Mouse (Mus musculus) bone marrow macrophage, adult 2 months (primary cell): ENCODE measurements around the gene Slc25a22. TPM values are rescaled to one million over a fixed set of nuclear protein-coding genes. Genes with fewer than 3 reads are reported as not detected.

ENCODE experiments used
- H3K27ac ChIP-seq: 2 replicates; pipeline ENCODE4 v1.5.1; 2012; ENCODE audit warnings: low read depth, low read length; ENCODE audit not compliant: insufficient read depth
- H3K4me1 ChIP-seq: 2 replicates; pipeline ENCODE4 v1.6.1; 2012; ENCODE audit warnings: low read length; ENCODE audit not compliant: control insufficient read depth, insufficient read depth
- H3K4me3 ChIP-seq: 2 replicates; pipeline ENCODE4 v1.5.1; 2012; ENCODE audit warnings: mild to moderate bottlenecking, low read length, moderate library complexity; ENCODE audit not compliant: insufficient read depth
- CTCF ChIP-seq: IDR thresholded peaks from 2 replicates; pipeline ENCODE4 v1.5.1; 2012; ENCODE audit warnings: low read depth, mild to moderate bottlenecking, low read length, moderate library complexity
- POLR2A ChIP-seq: IDR thresholded peaks from 2 replicates; pipeline ENCODE4 v1.6.1; 2012; ENCODE audit warnings: mild to moderate bottlenecking, low read depth, low read length, borderline replicate concordance
- polyA plus RNA-seq: library from polyadenylated mRNA; stranded (reverse); fragments of >200 nt; gene quantifications from 2 replicates; pipeline ENCODE4 v1.2.4, GENCODE M21; 2012; ENCODE audit not compliant: missing spikeins, insufficient read depth, insufficient read length

Slc25a22 gene
- polyA plus RNA-seq, 1 experiment, result 21.4 TPM

DNA sequence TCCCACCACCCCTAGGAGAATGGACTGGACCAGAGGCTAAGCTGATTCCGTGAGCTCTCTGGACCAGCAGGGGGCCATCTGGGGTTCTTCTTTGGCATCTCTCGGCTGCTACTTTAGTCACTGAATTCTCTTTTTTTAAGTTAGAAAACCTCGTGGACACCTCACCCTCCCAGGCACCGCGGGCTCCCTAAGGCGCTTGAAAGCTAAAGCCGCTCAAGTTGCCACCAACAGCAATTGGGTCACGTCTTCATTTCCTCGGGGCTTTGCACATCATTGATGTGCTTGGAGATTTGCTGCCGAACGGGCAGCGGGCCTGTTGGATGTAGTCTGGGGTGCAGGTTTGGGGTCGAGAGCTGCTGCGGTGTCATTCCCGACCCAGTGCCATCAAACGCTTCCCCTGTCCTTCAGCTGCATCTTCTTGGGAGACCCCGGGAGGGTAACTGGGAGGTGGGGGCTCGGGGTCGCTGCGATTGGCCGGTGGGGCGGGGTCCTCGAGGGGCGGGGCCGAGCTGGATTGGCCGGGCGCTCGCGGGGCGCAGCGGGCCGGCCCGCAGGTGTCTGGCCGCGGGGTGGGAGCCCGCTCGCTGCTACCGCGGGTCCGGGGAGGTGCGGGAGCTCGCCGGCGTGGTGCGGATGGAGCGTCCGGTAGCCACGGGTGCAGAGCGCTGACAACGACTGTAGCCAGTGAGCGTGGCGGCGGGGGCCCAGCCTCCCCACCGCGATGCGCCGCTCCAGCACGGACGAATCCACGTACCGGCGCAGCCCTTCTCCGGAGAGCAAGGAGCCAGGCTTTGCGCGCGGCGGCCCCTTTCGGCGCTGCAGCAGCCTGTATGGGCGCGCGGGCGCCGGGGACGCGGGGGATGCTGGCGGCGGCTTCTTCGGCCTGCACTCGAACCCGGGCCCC, 44.1 kb upstream of the Slc25a22 start:
- TF ChIP-seq POLR2A (no peak), CTCF (no peak)
- Histone ChIP-seq H3K27ac (no peak overlapping the region), H3K4me1 (peaks cover 25% of the 10 kb centered on the region), H3K4me3 (no peak overlapping the region)

DNA sequence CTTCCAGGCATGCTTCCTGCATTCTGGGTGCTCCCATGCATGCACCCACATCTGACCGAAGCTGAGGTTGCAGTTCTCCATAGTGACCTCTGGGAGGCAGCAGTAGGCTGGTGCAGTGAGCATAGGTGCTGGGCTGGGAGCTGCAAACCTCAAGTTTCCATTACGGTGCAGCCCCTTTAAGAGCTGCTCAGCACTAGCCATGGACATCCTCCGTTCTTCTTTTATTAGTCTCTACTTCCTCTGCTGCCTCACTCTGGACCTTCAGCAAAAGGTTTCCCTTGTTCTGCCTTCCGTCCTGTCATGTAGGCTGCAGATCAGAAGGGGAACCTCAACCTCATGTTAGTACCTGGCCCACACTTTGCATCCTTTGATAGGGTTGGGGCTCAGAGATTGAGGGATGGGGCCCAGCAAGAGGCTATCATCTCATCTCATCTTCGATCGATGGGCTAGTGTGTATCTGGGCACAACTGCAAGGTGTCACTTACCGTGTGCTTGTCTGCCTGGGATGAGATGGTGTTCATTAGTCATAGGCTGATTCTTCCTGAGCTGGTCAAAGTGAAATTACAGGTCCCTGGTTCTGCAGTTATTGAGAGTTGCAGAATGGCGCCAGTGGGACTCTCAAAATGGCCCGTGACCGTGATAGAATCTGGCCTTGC, 43.3 kb upstream of the Slc25a22 start:
- 0 out of 2 replicates have a peak overlapping the region, but pooled peaks have one; percentile 4 for H3K4me3 ChIP-seq
- H3K4me1 ChIP-seq, result peaks cover 25% of the 10 kb centered on the region
- no peak overlapping the region for H3K27ac ChIP-seq
- TF ChIP-seq CTCF, result peak; percentile 78
- TF ChIP-seq POLR2A, result no peak

DNA sequence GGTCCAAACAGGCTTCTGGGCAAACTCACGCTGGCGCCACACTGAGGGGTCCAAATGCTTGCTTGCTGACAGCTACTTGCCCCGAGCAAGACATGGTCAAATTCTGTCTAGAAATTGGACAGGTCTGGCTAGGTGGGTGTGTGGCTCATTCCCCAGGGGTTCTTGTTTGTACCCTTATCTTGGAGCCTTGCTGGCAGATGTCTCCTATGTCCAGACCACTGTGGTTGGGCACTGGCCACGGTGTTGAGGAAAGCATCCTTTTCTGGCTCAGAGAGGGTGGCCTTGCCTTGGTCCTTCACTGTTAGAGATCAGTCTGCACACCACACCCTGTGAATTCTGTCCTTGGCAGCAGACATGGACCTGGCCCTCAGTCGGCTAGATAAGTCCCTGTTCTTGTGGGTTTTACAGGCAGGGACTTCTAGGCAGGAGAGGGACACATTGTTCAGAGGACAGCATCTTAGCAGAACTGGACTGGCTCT, 40.6 kb upstream of the Slc25a22 start:
- Histone ChIP-seq H3K27ac (no peak overlapping the region), H3K4me3 (no peak overlapping the region), H3K4me1 (peaks cover 32% of the 10 kb centered on the region)
- TF ChIP-seq CTCF, result no peak
- TF ChIP-seq POLR2A, result no peak

GRCm38 (mm10) chr7:141477578-141478269, 40.0 kb upstream of the Slc25a22 start:
- peak overlapping the region; percentile 82 for H3K4me3 ChIP-seq
- peaks cover 32% of the 10 kb centered on the region for H3K4me1 ChIP-seq
- TF ChIP-seq POLR2A (no peak), CTCF (no peak)
- peak overlapping the region; percentile 7; the same call in 1 of the 2 replicates for H3K27ac ChIP-seq

- Histone ChIP-seq H3K4me3 (peak overlapping the region; percentile 82), H3K27ac (peak overlapping the region; percentile 72), H3K4me1 (peaks cover 32% of the 10 kb centered on the region)
- TF ChIP-seq CTCF (no peak), POLR2A (no peak)
These were observed 39.3 kb upstream of the Slc25a22 start for GRCm38 (mm10) chr7:141476981-141477370.

DNA sequence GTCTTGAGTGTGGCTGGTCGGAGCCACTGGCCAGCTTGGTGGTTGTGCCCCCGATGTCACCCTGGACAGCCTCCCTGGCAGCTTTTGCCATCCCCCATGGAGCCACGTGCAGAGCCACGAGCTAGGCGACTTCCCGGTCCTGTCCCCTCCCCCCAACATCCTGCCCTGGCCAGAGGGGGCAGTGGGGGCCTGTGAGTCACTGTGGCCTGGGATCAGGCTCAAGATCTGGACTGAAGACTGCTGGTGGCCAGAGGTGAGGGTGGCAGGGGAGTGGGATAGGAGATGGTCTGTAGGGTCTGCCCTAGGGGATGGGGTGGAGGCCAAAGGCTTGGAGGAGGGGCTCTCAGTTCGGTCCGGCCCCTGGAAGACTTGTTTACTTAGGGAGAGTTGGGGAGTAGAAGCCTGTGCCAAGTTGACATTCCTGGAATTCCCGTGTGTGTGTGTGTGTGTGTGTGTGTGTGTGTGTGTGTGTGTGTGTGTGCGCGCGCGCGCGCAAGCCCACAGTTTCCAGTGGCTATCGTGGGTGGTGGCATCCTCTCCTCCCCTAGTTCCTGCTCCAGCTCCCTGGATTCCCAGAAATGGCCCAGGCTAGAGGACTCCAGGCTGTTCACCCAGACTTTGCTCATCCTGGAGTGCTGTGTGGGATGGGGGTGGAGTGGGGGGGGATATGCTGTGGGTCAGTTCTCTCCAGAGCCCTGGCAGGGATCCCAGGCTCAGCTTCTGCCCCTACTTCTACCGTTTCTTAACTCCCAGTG, 38.7 kb upstream of the Slc25a22 start:
- peak; percentile 27; the same call in 1 of the 2 replicates for TF ChIP-seq POLR2A
- no peak for TF ChIP-seq CTCF
- Histone ChIP-seq H3K27ac (peak overlapping the region; percentile 72), H3K4me1 (peaks cover 32% of the 10 kb centered on the region), H3K4me3 (peak overlapping the region; percentile 82)

DNA sequence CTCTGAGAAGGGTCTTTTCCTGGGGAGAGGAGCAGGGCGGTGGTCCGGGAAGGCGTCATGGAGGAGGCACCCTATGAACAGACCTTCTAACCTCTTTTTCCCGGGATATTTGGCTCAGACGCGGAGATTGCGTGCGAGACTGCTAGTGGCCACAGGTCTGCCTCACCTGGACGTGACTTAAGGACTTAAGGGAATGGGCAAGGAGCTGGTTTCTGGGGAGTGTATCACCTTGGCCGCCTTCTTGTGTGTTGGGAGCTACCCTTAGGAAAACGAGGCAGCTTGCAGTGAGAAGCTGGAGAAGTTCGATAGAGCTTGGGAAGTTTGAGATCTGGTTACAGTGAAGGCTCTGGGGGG, 38.1 kb upstream of the Slc25a22 start:
- peaks cover 30% of the 10 kb centered on the region for H3K4me1 ChIP-seq
- peak overlapping the region; percentile 82 for H3K4me3 ChIP-seq
- peak overlapping the region; percentile 72 for H3K27ac ChIP-seq
- no peak for TF ChIP-seq POLR2A
- TF ChIP-seq CTCF, result no peak

- TF ChIP-seq POLR2A (no peak), CTCF (no peak)
- H3K4me1 ChIP-seq, result peaks cover 30% of the 10 kb centered on the region
- H3K4me3 ChIP-seq, result peak within 1 kb of the TSS; percentile 82
- peak within 1 kb of the TSS; percentile 72 for H3K27ac ChIP-seq
These were observed 37.5 kb upstream of the Slc25a22 start, which contains the start of the genes Polr2l and Tspan4 for GRCm38 (mm10) chr7:141475011-141475804. Polr2l (minus strand) TSS chr7:141475132. Tspan4 (plus strand) TSS chr7:141475240.
